Mouse (Mus musculus) ES-E14 (cell line): ENCODE data around the gene Snx8. TPM values are rescaled to one million over a fixed set of nuclear protein-coding genes. Genes with fewer than 3 reads are reported as not detected.

ENCODE experiments used
- DNase-seq: peaks from one replicate; pipeline ENCODE4 v3.0.0-alpha.2; 2013; ENCODE audit warnings: low read depth, low spot score
- H3K27ac ChIP-seq: 2 replicates; pipeline ENCODE4 v1.5.1; 2012; ENCODE audit warnings: low read depth, mild to moderate bottlenecking, low read length, moderate library complexity, mixed read lengths; ENCODE audit not compliant: poor library complexity, insufficient read depth, severe bottlenecking
- H3K36me3 ChIP-seq: 2 replicates; pipeline ENCODE4 v1.6.1; 2012; ENCODE audit warnings: mild to moderate bottlenecking, low read length, moderate library complexity, mixed read lengths; ENCODE audit not compliant: control insufficient read depth, poor library complexity, insufficient read depth, severe bottlenecking
- H3K4me1 ChIP-seq, 2 experiments: fragments of 150-350 bp in 1 of 2; sonication (generic) in 1 of 2; 2 replicates each; pipeline ENCODE4 v1.6.1; 2012; ENCODE audit warnings: low read length in 2 of 2, mild to moderate bottlenecking in 1 of 2, mixed read lengths in 1 of 2; ENCODE audit not compliant: control insufficient read depth in 2 of 2, insufficient read depth in 2 of 2, poor library complexity in 1 of 2
- H3K4me3 ChIP-seq, 2 experiments: fragments of 150-350 bp in 1 of 2; sonication (generic) in 1 of 2; 2 replicates each; pipeline ENCODE4 v1.5.1; 2012; ENCODE audit warnings: low read length in 2 of 2, low read depth in 1 of 2, mild to moderate bottlenecking in 1 of 2, mixed read lengths in 1 of 2; ENCODE audit not compliant: insufficient read depth in 1 of 2, poor library complexity in 1 of 2, severe bottlenecking in 1 of 2
- H3K9ac ChIP-seq: 2 replicates; pipeline ENCODE4 v1.6.1; 2012; ENCODE audit warnings: low read depth, mild to moderate bottlenecking, low read length, mixed read lengths; ENCODE audit not compliant: poor library complexity, insufficient read depth, severe bottlenecking
- H3K9me3 ChIP-seq: fragments of 150-350 bp; sonication (generic); 2 replicates; pipeline ENCODE4 v1.6.1; 2012; ENCODE audit warnings: low read depth, mild to moderate bottlenecking, low read length; ENCODE audit not compliant: control insufficient read depth, insufficient read depth
- CHD2 ChIP-seq: IDR thresholded peaks from 2 replicates; pipeline ENCODE4 v1.6.1; 2014; ENCODE audit warnings: mild to moderate bottlenecking, low read depth, low read length, inconsistent platforms
- HCFC1 ChIP-seq: IDR thresholded peaks from 2 replicates; pipeline ENCODE4 v1.6.1; 2012; ENCODE audit warnings: low read length, inconsistent platforms, borderline replicate concordance; ENCODE audit not compliant: insufficient read depth
- MAFK ChIP-seq: IDR thresholded peaks from 2 replicates; pipeline ENCODE4 v1.6.1; 2014; ENCODE audit warnings: mild to moderate bottlenecking, low read depth, low read length, inconsistent platforms; ENCODE audit not compliant: insufficient read depth
- ZC3H11A ChIP-seq: IDR thresholded peaks from 2 replicates; pipeline ENCODE4 v1.6.1; 2012; ENCODE audit warnings: low read depth, mild to moderate bottlenecking, inconsistent platforms, low read length, borderline replicate concordance
- ZNF384 ChIP-seq: IDR thresholded peaks from 2 replicates; pipeline ENCODE4 v1.6.1; 2012; ENCODE audit warnings: low read depth, low read length, inconsistent platforms
- in situ Hi-C, 2 experiments: fragments of 600-800 bp; cut with MboI; formaldehyde crosslinking; loops; one replicate each; pipeline ENCODE4 v1.15.1; 2025; ENCODE audit warnings: low sequenced_read_pairs in 2 of 2, inconsistent platforms in 1 of 2; ENCODE audit not compliant: unreplicated experiment in 2 of 2
- total RNA-seq: library from RNA; depleted of rRNA; stranded (reverse); fragments of 300-350 nt; gene quantifications from 2 replicates; pipeline ENCODE4 v1.2.3, GENCODE M21; 2012

The Snx8 gene
- total RNA-seq, 1 experiment: 27.9 TPM

DNA sequence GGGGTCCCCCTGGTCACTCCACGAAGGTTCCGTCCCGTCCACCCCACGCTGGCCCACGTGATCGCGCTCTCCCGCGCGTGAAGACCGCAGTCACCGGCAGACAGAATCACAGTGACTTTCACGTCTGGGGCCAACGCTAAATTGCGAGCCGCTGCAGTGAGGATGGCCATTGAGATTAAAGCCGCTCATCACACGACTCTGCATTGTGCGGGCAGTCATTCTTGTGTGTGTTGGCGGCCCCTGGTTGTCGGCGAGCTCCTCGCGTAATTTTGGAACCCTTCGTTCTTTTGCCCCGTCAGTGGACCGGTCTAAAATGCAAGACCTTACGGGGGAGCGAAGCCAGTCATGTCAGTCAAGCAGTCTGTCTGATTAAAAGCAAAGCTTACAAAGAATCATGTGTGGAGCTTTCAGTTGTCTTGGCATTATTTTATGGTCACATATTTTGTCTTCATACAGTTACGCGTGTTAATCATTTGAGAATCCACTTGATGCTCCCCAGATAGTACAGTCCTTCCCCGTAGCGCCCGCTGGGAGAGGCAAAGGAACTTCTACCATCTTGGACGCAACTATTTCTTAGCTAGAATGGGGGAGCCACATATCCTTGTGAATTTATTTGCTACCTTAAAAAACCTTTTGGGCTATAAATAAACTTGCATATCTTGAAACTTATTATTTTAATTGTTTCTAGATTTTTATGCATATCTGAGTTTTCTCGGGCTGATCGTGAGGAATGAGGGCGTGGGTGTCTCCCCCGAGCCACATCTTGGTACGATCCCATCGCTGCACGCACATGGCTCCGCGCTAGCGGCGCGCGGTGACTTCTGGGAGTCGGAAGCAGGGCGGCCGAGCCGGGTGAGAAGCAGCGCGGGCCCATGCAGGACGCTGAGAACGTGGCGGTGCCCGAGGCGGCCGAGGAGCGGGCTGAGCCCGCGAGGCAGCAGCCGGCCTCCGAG lies 29.7 kb upstream of the Snx8 start, which contains the start of gene Eif3b:
Eif3b (plus strand) TSS at position 840 of the 953 bp plus-strand sequence.
- peak within 1 kb of the TSS; percentile 66 to 98 for H3K4me3 ChIP-seq
- H3K36me3 ChIP-seq: peaks cover 10% of the 10 kb centered on the region; the same call in 1 of the 2 replicates
- DNase-seq: peak; percentile 94
- TF ChIP-seq ZC3H11A (no peak), CHD2 (0 out of 2 replicates have a peak, but pooled peaks have one; percentile 24), HCFC1 (no peak), MAFK (no peak)
- no peaks in the 10 kb centered on the region for H3K9me3 ChIP-seq
- in situ Hi-C loops: loop anchor here (25.0 kb wide), 1 partner anchor 581 kb away; the partner anchor contains the start of genes Gm26938 (in 2 of the 2) and Psmg3 (in 2 of the 2)
- peak within 1 kb of the TSS; percentile 100 for H3K9ac ChIP-seq
- peaks cover 0 to 8% of the 10 kb centered on the region in 2 experiments; a peak in 1 of 4 replicates for H3K4me1 ChIP-seq
- H3K27ac ChIP-seq: peak within 1 kb of the TSS; percentile 96

DNA sequence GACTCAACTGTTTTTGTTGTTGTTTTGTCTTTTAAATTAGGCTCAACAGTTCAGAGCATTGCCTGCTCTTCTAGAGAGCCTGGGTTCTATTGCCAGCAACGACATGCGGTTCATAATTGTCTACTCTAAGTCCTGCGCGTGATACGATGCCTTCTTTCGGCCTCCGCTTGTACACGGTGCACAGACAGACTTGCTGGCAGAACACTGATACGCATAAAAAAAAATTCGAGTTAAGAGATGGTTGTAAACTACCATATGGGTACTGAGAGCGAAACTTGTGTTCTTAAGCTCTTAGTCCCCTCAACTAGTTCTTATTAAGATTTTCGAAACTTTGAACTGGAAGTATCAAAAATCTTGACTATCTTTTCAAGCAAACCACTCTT lies 29.0 kb upstream of the Snx8 start:
- no peak for TF ChIP-seq HCFC1
- TF ChIP-seq MAFK: no peak
- 0 out of 2 replicates have a peak, but pooled peaks have one; percentile 7 for TF ChIP-seq CHD2
- TF ChIP-seq ZNF384: no peak
- no peak for TF ChIP-seq ZC3H11A
- H3K4me3 ChIP-seq: peak overlapping the region; percentile 66 to 91
- in situ Hi-C loops: loop anchor here (25.0 kb wide), 1 partner anchor 581 kb away; the partner anchor contains the start of genes Gm26938 (in 2 of the 2) and Psmg3 (in 2 of the 2)
- H3K9me3 ChIP-seq: no peaks in the 10 kb centered on the region
- peak overlapping the region; percentile 96 for H3K27ac ChIP-seq
- no peak for DNase-seq
- peaks cover 0 to 4% of the 10 kb centered on the region in 2 experiments; a peak in 1 of 4 replicates for H3K4me1 ChIP-seq
- H3K9ac ChIP-seq: peak overlapping the region; percentile 100
- peaks cover 5% of the 10 kb centered on the region; the same call in 1 of the 2 replicates for H3K36me3 ChIP-seq

DNA sequence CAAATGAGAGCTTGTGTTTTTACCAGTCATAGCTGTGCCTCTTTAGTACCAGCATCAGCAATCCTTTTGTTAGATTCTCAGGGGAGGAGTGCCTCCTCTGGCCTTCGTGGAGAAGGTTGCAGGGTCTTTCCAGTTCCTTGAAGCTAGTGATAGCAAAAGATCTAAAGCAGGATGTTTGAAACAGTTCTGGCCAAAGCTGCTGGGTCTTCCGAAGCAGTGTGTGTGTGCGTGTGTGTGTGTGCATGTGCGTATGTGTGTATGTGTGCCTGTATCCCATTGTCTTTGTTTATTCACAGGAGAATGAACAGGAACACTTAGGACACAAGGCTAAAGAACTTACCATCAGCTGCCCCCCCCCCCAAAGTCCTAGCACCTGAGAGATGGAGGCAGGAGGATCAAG lies 25.6 kb upstream of the Snx8 start:
- no peak overlapping the region for H3K9ac ChIP-seq
- no peaks in the 10 kb centered on the region for H3K9me3 ChIP-seq
- TF ChIP-seq MAFK (no peak), ZNF384 (no peak), CHD2 (no peak), HCFC1 (no peak), ZC3H11A (no peak)
- in situ Hi-C loops: loop anchor here (25.0 kb wide), 1 partner anchor 577 kb away; the partner anchor contains the start of genes Gm26938 (in 2 of the 2) and Psmg3 (in 2 of the 2)
- H3K36me3 ChIP-seq: no peaks in the 10 kb centered on the region
- no peaks in the 10 kb centered on the region for H3K4me1 ChIP-seq
- H3K4me3 ChIP-seq: no peak overlapping the region
- no peak overlapping the region for H3K27ac ChIP-seq
- no peak for DNase-seq

DNA sequence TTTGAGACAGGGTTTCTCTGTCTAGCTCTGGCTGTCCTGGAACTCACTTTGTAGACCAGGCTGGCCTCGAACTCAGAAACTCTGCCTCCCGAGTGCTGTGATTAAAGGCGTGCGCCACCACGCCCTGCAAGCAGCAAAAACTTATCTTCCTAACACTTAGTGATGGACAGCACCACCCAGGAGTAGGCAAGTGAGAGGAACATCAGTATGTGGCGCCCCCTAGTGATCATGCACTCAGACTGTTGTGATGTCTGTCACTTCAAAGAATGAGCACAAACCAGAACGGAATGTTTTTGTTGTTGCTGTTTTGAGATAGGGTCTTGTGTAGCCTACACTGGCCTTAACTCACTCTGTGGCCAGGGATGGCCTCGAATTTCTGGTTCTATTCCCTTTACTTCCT lies 22.3 kb upstream of the Snx8 start:
- Histone ChIP-seq H3K9me3 (no peaks in the 10 kb centered on the region), H3K9ac (no peak overlapping the region), H3K36me3 (no peaks in the 10 kb centered on the region), H3K4me1 (no peaks in the 10 kb centered on the region), H3K27ac (no peak overlapping the region), H3K4me3 (no peak overlapping the region)
- TF ChIP-seq ZC3H11A (no peak), ZNF384 (peak; percentile 21; the same call in 1 of the 2 replicates), CHD2 (no peak), MAFK (no peak)
- in situ Hi-C loops: loop anchor here (25.0 kb wide), 1 partner anchor 574 kb away; the partner anchor contains the start of genes Gm26938 (in 2 of the 2) and Psmg3 (in 2 of the 2)
- DNase-seq: peak; percentile 78
